Mouse (Mus musculus) heart, embryonic 14.5 days (tissue): ENCODE data around the gene Col19a1. TPM values are rescaled to one million over a fixed set of nuclear protein-coding genes. Genes with fewer than 3 reads are reported as not detected.

Experiments used
- ATAC-seq: fragments of 200-750 bp; cut with Nextera tagmentation; 2 replicates; pipeline ENCODE4 v1.8.0; 2017; ENCODE audit warnings: low read depth, moderate TSS enrichment; ENCODE audit not compliant: insufficient number of reproducible peaks, insufficient read depth, low FRiP score
- H3K27ac ChIP-seq, 2 experiments: fragments of 200-500 bp in 1 of 2; fragments of 300-500 bp in 1 of 2; sonication (generic) in 1 of 2; replicated peaks in 1 of 2; 2 replicates each; pipeline ENCODE4 v1.5.1; 2012 to 2014; ENCODE audit warnings: low read depth in 2 of 2, low read length in 2 of 2, control low read depth in 1 of 2, mild to moderate bottlenecking in 1 of 2, mixed read lengths in 1 of 2; ENCODE audit not compliant: control insufficient read depth in 1 of 2, insufficient read depth in 1 of 2
- H3K27me3 ChIP-seq: fragments of 300-500 bp; sonication (generic); 2 replicates; pipeline ENCODE4 v1.6.1; 2014; ENCODE audit warnings: mild to moderate bottlenecking, low read length, control low read depth; ENCODE audit not compliant: control insufficient read depth, insufficient read depth
- H3K36me3 ChIP-seq: fragments of 300-500 bp; sonication (generic); 2 replicates; pipeline ENCODE4 v1.6.1; 2014; ENCODE audit warnings: mild to moderate bottlenecking, control low read depth, low read length, mixed read lengths; ENCODE audit not compliant: control insufficient read depth, insufficient read depth
- H3K4me1 ChIP-seq, 2 experiments: fragments of 200-500 bp in 1 of 2; fragments of 300-500 bp in 1 of 2; sonication (generic) in 1 of 2; 2 replicates each; pipeline ENCODE4 v1.6.1; 2012 to 2014; ENCODE audit warnings: low read length in 2 of 2, control low read depth in 1 of 2, mixed read lengths in 1 of 2; ENCODE audit not compliant: control insufficient read depth in 2 of 2, insufficient read depth in 2 of 2
- H3K4me2 ChIP-seq: fragments of 300-500 bp; sonication (generic); 2 replicates; pipeline ENCODE4 v1.6.1; 2014; ENCODE audit warnings: mild to moderate bottlenecking, low read length
- H3K4me3 ChIP-seq, 2 experiments: fragments of 200-500 bp in 1 of 2; fragments of 300-500 bp in 1 of 2; sonication (generic) in 1 of 2; 2 replicates each; pipeline ENCODE4 v1.5.1; 2012 to 2014; ENCODE audit warnings: low read length in 2 of 2, mild to moderate bottlenecking in 2 of 2, control low read depth in 1 of 2, low read depth in 1 of 2, moderate library complexity in 1 of 2; ENCODE audit not compliant: control insufficient read depth in 1 of 2, insufficient read depth in 1 of 2
- H3K9ac ChIP-seq: fragments of 300-500 bp; sonication (generic); 2 replicates; pipeline ENCODE4 v1.6.1; 2014; ENCODE audit warnings: mild to moderate bottlenecking, low read length
- H3K9me3 ChIP-seq: fragments of 300-500 bp; sonication (generic); 2 replicates; pipeline ENCODE4 v1.6.1; 2016; ENCODE audit warnings: low read length, control low read depth; ENCODE audit not compliant: control insufficient read depth
- WGBS: fragments of 180-500 bp; shearing (Covaris S2); extraction: QIAGEN DNeasy Blood & Tissue Kit; methylation state at CpG from one replicate; pipeline ENCODE4 v1.1.7; 2014; 5-methylcytosine and 5-hydroxymethylcytosine counted together
- polyA plus RNA-seq: library from polyadenylated mRNA; unstranded; fragments of >200 nt; fragmentation: Nextera tagmentation; extraction: Ambion mirVana; gene quantifications from 2 replicates; pipeline ENCODE4 v1.2.1, GENCODE M21; 2014

The Col19a1 gene
- polyA plus RNA-seq, 1 experiment from 2014 or later: not detected

DNA sequence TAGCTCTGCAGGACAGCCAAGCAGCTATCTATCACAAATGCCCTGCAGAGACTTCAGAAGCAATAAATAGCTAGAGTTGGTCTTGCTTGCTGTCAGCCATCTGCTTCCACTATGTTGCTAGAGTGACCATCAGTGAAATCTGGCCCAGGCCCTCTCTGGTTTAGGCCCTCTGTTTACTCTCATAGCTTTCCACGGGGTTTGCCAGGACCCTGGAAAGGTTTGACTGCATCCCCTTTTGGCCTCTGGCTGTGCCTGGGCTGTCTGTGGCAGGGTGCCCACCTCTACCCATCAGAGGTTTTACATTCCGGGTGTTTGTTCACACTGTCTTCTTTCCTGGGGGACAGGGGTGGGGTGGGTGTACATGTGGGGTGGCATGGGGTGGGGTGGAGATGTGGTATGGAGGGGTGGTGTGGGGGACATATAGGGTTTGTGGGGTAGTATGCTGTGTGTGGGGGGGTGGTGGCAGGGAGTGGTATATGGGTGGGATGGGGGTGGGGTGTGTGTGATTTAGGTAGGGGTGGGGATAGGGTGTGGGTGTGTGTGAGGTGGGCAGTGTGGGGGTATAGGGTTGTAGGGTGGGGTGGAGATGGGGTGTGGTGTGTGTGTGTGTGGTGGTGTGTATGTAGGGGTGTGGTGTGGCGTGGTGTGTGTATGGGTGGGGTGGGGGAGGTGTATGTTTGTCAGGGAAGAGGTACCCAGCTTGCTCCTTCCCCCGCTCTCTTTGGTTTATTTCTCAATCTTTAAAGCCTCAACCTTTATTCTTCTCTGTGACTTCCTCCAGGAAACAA, 214.6 kb downstream of the Col19a1 start:
- Histone ChIP-seq H3K9me3 (no peaks in the 10 kb centered on the region), H3K27me3 (no peaks in the 10 kb centered on the region), H3K9ac (no peak overlapping the region), H3K27ac (no peak overlapping the region), H3K4me2 (no peak overlapping the region), H3K4me1 (no peaks in the 10 kb centered on the region), H3K4me3 (no peak overlapping the region), H3K36me3 (no peaks in the 10 kb centered on the region)
- ATAC-seq: no peak
- 74% methylated on average over 4 of the region's 4 CpGs for WGBS

DNA sequence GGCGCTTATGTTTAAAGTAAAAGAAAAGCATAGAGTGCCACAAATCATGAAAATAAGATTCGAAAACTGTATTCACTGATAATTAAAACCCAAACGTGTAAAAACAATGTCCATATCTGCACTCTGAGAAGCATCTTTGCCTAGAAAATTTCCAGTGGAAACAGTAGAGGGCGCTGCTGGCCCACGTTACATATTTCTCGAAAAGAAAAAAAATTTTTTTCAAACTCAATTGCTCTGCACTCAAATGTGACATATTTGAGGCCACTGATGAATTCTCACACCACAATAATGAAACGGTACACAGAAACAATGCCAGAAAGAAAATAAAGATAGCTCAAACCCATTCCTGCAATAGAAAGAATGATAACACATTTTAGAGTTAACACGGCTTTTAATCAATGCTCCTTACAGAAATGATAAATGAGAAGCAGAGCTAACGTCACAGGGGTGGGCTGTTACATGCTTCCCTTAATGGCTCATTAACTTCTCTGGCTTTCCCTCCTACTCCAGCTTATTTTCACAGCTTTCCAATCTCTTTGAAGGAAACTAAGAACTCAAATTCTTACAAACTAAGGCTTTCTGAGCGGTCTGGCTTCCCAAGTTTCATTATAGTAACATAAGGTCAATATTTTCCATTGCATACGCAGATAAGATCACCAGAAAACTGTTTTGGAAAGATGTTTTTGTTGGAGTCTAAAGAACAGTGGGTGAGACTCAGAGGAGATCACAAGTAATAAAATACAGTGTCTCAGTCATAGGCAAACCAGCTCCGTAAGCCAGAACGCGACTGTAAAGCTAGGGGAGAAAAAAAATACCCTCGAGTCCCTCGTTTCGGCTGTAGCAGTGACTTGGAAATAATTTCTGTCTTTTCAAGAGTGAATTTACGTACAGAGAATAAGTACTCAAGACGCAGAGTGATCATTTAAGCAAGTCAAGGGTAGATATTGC, 219.4 kb downstream of the Col19a1 start:
- ATAC-seq: no peak
- no peak overlapping the region for H3K27ac ChIP-seq
- no peaks in the 10 kb centered on the region for H3K9me3 ChIP-seq
- WGBS: 49% methylated on average over 19 of the region's 19 CpGs
- H3K36me3 ChIP-seq: no peaks in the 10 kb centered on the region
- H3K9ac ChIP-seq: no peak overlapping the region
- H3K4me2 ChIP-seq: peak overlapping the region; percentile 36
- no peaks in the 10 kb centered on the region for H3K4me1 ChIP-seq
- no peaks in the 10 kb centered on the region for H3K27me3 ChIP-seq
- no peak overlapping the region for H3K4me3 ChIP-seq

DNA sequence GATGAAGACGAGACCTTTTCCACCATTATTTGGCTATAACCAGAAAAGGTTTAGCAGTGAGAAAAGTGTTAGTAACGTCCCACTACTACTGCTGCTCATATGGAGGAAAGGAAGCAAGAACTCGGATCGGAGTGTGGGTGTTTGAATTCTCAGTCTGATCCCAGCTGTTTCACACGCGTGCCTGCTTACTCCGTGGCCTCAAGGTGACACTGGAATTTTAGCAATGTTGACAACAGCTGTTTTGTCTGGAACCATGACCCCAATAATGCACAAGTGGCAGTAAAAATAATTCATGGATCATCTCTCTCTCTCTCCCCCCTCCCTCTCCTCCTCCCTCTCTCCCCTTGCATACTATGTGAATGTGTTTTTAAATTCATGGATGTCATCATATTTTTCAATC, 222.5 kb downstream of the Col19a1 start:
- Histone ChIP-seq H3K27ac (no peak overlapping the region), H3K9me3 (no peaks in the 10 kb centered on the region), H3K4me1 (no peaks in the 10 kb centered on the region), H3K36me3 (no peaks in the 10 kb centered on the region), H3K9ac (no peak overlapping the region), H3K27me3 (no peaks in the 10 kb centered on the region), H3K4me3 (no peak overlapping the region), H3K4me2 (no peak overlapping the region)
- no peak for ATAC-seq
- WGBS: 78% methylated on average over 7 of the region's 7 CpGs

DNA sequence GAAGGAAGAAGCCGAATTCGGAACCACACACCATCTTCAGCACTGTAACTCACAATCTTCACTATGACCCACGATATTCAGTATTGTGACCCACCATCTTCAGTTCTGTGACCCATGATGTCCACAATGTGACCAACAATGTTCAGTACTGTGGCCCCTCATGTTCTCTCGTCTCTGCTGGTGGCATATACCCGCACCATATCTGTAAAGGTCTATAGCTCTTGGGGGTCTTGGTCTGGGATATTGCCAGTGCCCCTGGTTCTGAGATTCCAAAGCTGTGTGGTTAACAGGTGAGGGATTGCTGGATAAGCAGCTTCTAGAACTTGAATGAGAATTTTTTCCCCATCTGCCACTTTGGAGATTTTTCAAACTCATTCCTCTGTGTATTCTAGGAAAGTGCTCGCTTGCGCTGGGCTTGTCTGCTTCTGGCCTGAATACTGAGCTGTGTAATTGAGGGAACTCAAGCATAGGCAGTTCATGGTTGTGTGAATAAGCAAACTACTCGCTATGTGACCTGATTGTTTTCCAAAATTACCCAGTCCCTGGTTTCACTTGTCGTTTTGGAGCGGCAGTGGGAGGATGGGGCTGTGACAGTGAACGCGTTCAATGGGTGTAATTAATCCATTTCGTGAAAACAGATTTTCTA, 225.2 kb downstream of the Col19a1 start:
- H3K36me3 ChIP-seq: no peaks in the 10 kb centered on the region
- no peak overlapping the region for H3K9ac ChIP-seq
- WGBS: 85% methylated on average over 13 of the region's 13 CpGs
- no peak for ATAC-seq
- H3K27me3 ChIP-seq: no peaks in the 10 kb centered on the region
- no peak overlapping the region for H3K4me2 ChIP-seq
- H3K4me3 ChIP-seq: no peak overlapping the region
- H3K27ac ChIP-seq: no peak overlapping the region
- no peaks in the 10 kb centered on the region for H3K4me1 ChIP-seq
- H3K9me3 ChIP-seq: no peaks in the 10 kb centered on the region

DNA sequence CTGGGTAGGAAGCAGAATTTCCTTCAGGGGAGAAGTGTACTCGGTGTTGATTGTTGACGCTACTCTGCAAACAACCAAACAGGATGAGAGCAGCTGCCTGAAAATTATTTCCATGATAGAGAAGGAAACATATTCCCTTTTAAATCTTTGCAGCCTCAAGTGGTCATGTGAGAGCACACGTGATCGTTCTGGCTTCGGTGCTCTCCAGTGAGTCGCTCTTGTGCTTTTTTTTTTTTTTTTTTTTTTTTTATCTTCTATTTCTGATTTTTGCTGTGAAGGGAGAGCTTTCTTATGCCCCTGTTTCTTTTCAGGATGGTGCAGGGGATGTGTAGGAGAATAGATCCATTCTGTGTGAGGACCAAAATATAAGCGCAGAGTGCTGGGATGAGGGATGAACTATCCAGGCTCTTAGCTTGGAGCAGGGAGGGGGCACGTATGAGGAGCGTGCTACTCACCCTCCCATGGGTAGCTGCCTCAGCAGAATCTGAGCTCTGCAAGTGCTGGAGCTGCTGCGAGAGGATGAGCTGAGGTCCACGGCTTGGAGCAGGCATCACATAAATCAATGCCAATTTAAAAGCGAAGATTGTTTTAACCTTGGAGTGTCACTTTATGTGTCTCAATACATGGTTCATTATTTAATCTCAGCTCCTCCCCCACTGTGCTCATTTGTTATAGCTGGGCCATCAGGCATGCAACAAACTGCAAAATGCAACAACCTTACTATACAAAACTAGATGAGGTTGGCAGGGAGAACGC, 237.6 kb downstream of the Col19a1 start:
- no peaks in the 10 kb centered on the region for H3K9me3 ChIP-seq
- no peak overlapping the region for H3K27ac ChIP-seq
- no peak overlapping the region for H3K9ac ChIP-seq
- H3K4me3 ChIP-seq: no peak overlapping the region
- WGBS: 78% methylated on average over 13 of the region's 13 CpGs
- H3K27me3 ChIP-seq: no peaks in the 10 kb centered on the region
- H3K36me3 ChIP-seq: no peaks in the 10 kb centered on the region
- no peak for ATAC-seq
- no peaks in the 10 kb centered on the region for H3K4me1 ChIP-seq
- no peak overlapping the region for H3K4me2 ChIP-seq

DNA sequence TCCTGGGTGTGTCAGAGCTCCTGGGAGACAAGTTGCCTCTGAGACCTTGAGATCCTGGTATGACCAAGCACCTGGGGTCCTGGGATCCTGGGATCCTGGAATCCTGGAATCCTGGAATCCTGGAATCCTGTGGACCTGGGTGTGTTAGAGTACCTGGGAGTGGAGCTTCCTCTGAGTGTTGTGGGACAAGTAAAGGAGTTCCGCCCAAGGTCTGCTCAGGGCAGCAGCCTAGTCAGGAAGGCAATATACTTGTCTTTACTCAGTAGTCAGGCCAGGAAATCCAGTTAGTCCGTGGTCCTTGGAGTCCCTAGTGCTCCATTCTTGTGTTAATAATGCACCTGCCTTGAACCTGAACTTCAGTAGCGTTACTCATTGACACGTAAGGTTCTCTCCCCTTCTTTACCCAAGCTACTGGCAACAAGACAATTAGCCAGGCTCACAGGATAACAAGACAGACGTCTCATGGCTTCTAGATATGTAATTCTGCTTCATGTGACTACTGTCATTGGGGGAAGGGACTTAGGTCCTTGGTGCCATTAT, 239.6 kb downstream of the Col19a1 start:
- Histone ChIP-seq H3K4me1 (no peaks in the 10 kb centered on the region), H3K4me3 (no peak overlapping the region), H3K27ac (no peak overlapping the region), H3K9ac (no peak overlapping the region), H3K27me3 (no peaks in the 10 kb centered on the region), H3K36me3 (no peaks in the 10 kb centered on the region), H3K4me2 (no peak overlapping the region), H3K9me3 (no peaks in the 10 kb centered on the region)
- no peak for ATAC-seq
- WGBS: 64% methylated on average over 5 of the region's 5 CpGs
